Mouse (Mus musculus): Measurements from ENCODE around the gene Hoxb6. TPM values are rescaled to one million over a fixed set of nuclear protein-coding genes. Genes with fewer than 3 reads are reported as not detected.

The Hoxb6 gene
- total RNA-seq, 2 experiments from 2014 or later, result not detected

- no peak within 1 kb of the TSS for H3K4me3 ChIP-seq
- DNase-seq (ENCODE audit: extremely low spot score in 1 of 2, low spot score in 2 of 2), result no peak
- H3K27ac ChIP-seq, result no peak within 1 kb of the TSS
- intact Hi-C loops (cut with DNase I), result no loop called here
- TF ChIP-seq CTCF (IDR thresholded peaks at IDR 0.05), result no peak
These were observed 10.3 kb upstream of the Hoxb6 start, which contains the start of gene Hoxb8 for GRCm38 (mm10) chr11:96281855-96282570. Gene Hoxb8, plus strand, starts transcription at chr11:96281905.

- no peak overlapping the region for H3K4me3 ChIP-seq
- H3K27ac ChIP-seq, result no peak overlapping the region
- intact Hi-C loops (cut with DNase I), result no loop called here
- no peak for TF ChIP-seq CTCF (IDR thresholded peaks at IDR 0.05)
- DNase-seq (ENCODE audit: extremely low spot score in 1 of 2, low spot score in 2 of 2), result no peak
These were observed 9.4 kb upstream of the Hoxb6 start for GRCm38 (mm10) chr11:96282795-96283430.

GRCm38 (mm10) chr11:96284041-96284749 lies 8.1 kb upstream of the Hoxb6 start:
- H3K27ac ChIP-seq, result no peak overlapping the region
- TF ChIP-seq CTCF (IDR thresholded peaks at IDR 0.05), result peak; percentile 9
- H3K4me3 ChIP-seq, result no peak overlapping the region
- intact Hi-C loops (cut with DNase I), result no loop called here
- DNase-seq (ENCODE audit: extremely low spot score in 1 of 2, low spot score in 2 of 2), result no peak

GRCm38 (mm10) chr11:96284774-96285734 lies 7.2 kb upstream of the Hoxb6 start:
- no peak overlapping the region for H3K4me3 ChIP-seq
- no peak for TF ChIP-seq CTCF (IDR thresholded peaks at IDR 0.05)
- DNase-seq (ENCODE audit: extremely low spot score in 1 of 2, low spot score in 2 of 2), result no peak
- H3K27ac ChIP-seq, result no peak overlapping the region
- intact Hi-C loops (cut with DNase I), result no loop called here

GRCm38 (mm10) chr11:96285771-96286738 lies 6.2 kb upstream of the Hoxb6 start, which contains the start of gene Hoxb7:
Gene Hoxb7, plus strand, starts transcription at chr11:96286623.
- intact Hi-C loops (cut with DNase I), result no loop called here
- H3K27ac ChIP-seq, result no peak within 1 kb of the TSS
- DNase-seq (ENCODE audit: extremely low spot score in 1 of 2, low spot score in 2 of 2), result no peak
- H3K4me3 ChIP-seq, result no peak within 1 kb of the TSS
- TF ChIP-seq CTCF (IDR thresholded peaks at IDR 0.05), result no peak

- intact Hi-C loops (cut with DNase I), result no loop called here
- TF ChIP-seq CTCF (IDR thresholded peaks at IDR 0.05), result no peak
- Histone ChIP-seq H3K27ac (no peak overlapping the region), H3K4me3 (no peak overlapping the region)
- no peak for DNase-seq (ENCODE audit: extremely low spot score in 1 of 2, low spot score in 2 of 2)
These were observed 5.4 kb upstream of the Hoxb6 start for GRCm38 (mm10) chr11:96286739-96287385.

- H3K4me3 ChIP-seq, result no peak overlapping the region
- TF ChIP-seq CTCF (IDR thresholded peaks at IDR 0.05), result no peak
- intact Hi-C loops (cut with DNase I), result no loop called here
These were observed 4.9 kb upstream of the Hoxb6 start for GRCm38 (mm10) chr11:96287411-96287810.

GRCm38 (mm10) chr11:96288455-96289221 lies 3.6 kb upstream of the Hoxb6 start:
- TF ChIP-seq CTCF (IDR thresholded peaks at IDR 0.05), result no peak
- no peak for DNase-seq (ENCODE audit: extremely low spot score in 1 of 2, low spot score in 2 of 2)
- Histone ChIP-seq H3K27ac (no peak overlapping the region), H3K4me3 (no peak overlapping the region)
- intact Hi-C loops (cut with DNase I), result no loop called here

More at GRCm38 (mm10) chr11:96287411-96287810, 4.9 kb upstream of the Hoxb6 start:
- no peak overlapping the region for H3K27ac ChIP-seq
- DNase-seq (ENCODE audit: extremely low spot score in 1 of 2, low spot score in 2 of 2), result no peak

GRCm38 (mm10) chr11:96289293-96289692 lies 3.0 kb upstream of the Hoxb6 start:
- intact Hi-C loops (cut with DNase I), result no loop called here
- no peak for TF ChIP-seq CTCF (IDR thresholded peaks at IDR 0.05)
- no peak overlapping the region for H3K27ac ChIP-seq
- DNase-seq (ENCODE audit: extremely low spot score in 1 of 2, low spot score in 2 of 2), result no peak
- no peak overlapping the region for H3K4me3 ChIP-seq
